ENCODE assay signal across 15 mouse cellular contexts in genomic region chr19:45224286-45224559, GRCm38 (mm10). TPM values are rescaled to one million over a fixed set of nuclear protein-coding genes. Genes with fewer than 3 reads are reported as not detected.
A peak's percentile ranks its signal among the peaks of the same experiment; 100 is the strongest.
DNase-seq lines count a peak whose midpoint lies in the region; ATAC-seq and TF ChIP-seq lines count a peak whose summit lies in the region.
"Had no signal": no experiment of that assay in that cellular context is flagged by ENCODE, and none has a peak within 500 bp of the region (broad histone marks: within the 10 kb centered on the region; RNA-seq: fewer than 3 reads in every experiment).

No protein-coding gene starts in this region.

- H3K27me3 ChIP-seq in forebrain, embryonic 16.5 days (replicated peaks; ENCODE audit: control insufficient read depth, insufficient read depth, low read length), result peaks cover 75% of the 10 kb centered on the region
- H3K27me3 ChIP-seq in forebrain, postnatal 0 days (ENCODE audit: insufficient read depth, low read length), result peaks cover 78% of the 10 kb centered on the region
- H3K27me3 ChIP-seq in hindbrain, embryonic 15.5 days, result peaks cover 72% of the 10 kb centered on the region
- H3K27me3 ChIP-seq in hindbrain, embryonic 11.5 days (ENCODE audit: control insufficient read depth, insufficient read depth, low read length), result peaks cover 85% of the 10 kb centered on the region
- peaks cover 83% of the 10 kb centered on the region for H3K27me3 ChIP-seq in limb, embryonic 11.5 days (ENCODE audit: control insufficient read depth, insufficient read depth, low read length)

- no peak for TF ChIP-seq CTCF in forebrain, postnatal 0 days (IDR thresholded peaks at IDR 0.05; ENCODE audit: low read depth)

- H3K27ac ChIP-seq in forebrain, embryonic 16.5 days (ENCODE audit: low read length), result no peak overlapping the region
- no peak overlapping the region for H3K27ac ChIP-seq in forebrain, postnatal 0 days (ENCODE audit: low read depth, low read length)
- no peak overlapping the region for H3K27ac ChIP-seq in hindbrain, embryonic 15.5 days (replicated peaks)
- H3K27ac ChIP-seq in hindbrain, embryonic 11.5 days (ENCODE audit: low read depth, low read length), result no peak overlapping the region
- H3K27ac ChIP-seq in limb, embryonic 11.5 days (replicated peaks; ENCODE audit: low read depth, low read length), result no peak overlapping the region
- H3K27ac ChIP-seq: stomach, postnatal 0 days had no signal

- H3K4me1 ChIP-seq in forebrain, embryonic 16.5 days (replicated peaks; ENCODE audit: control insufficient read depth, insufficient read depth, low read length), result peaks cover 14% of the 10 kb centered on the region
- H3K4me1 ChIP-seq in forebrain, postnatal 0 days (ENCODE audit: insufficient read depth), result no peaks in the 10 kb centered on the region
- peaks cover 52% of the 10 kb centered on the region for H3K4me1 ChIP-seq in hindbrain, embryonic 15.5 days (replicated peaks)
- 0 out of 2 replicates have a peak, but pooled peaks cover 12% of the 10 kb centered on the region for H3K4me1 ChIP-seq in hindbrain, embryonic 11.5 days (replicated peaks; ENCODE audit: control insufficient read depth, insufficient read depth, low read length)
- peaks cover 11% of the 10 kb centered on the region for H3K4me1 ChIP-seq in limb, embryonic 11.5 days (ENCODE audit: control insufficient read depth, insufficient read depth, low read length)

- no peaks in the 10 kb centered on the region for H3K36me3 ChIP-seq in forebrain, embryonic 16.5 days (ENCODE audit: control insufficient read depth, insufficient read depth)
- H3K36me3 ChIP-seq in forebrain, postnatal 0 days (ENCODE audit: insufficient read depth), result no peaks in the 10 kb centered on the region
- H3K36me3 ChIP-seq in hindbrain, embryonic 15.5 days, result no peaks in the 10 kb centered on the region
- H3K36me3 ChIP-seq in hindbrain, embryonic 11.5 days (ENCODE audit: control insufficient read depth, insufficient read depth, low read length), result no peaks in the 10 kb centered on the region
- H3K36me3 ChIP-seq in limb, embryonic 11.5 days (ENCODE audit: control insufficient read depth, insufficient read depth, low read length), result no peaks in the 10 kb centered on the region

- H3K4me3 ChIP-seq in forebrain, embryonic 16.5 days (replicated peaks; ENCODE audit: low read length), result no peak overlapping the region
- no peak overlapping the region for H3K4me3 ChIP-seq in forebrain, postnatal 0 days (ENCODE audit: low read depth, low read length)
- no peak overlapping the region; the same call in 1 of the 2 replicates for H3K4me3 ChIP-seq in hindbrain, embryonic 15.5 days
- no peak overlapping the region for H3K4me3 ChIP-seq in hindbrain, embryonic 11.5 days (ENCODE audit: low read depth, low read length)
- H3K4me3 ChIP-seq in limb, embryonic 11.5 days (ENCODE audit: low read depth, low read length), result no peak overlapping the region

- peak overlapping the region; percentile 17; the same call in 1 of the 2 replicates for H3K4me2 ChIP-seq in forebrain, embryonic 16.5 days (ENCODE audit: low read length)
- no peak overlapping the region for H3K4me2 ChIP-seq in forebrain, postnatal 0 days (ENCODE audit: low read depth)
- peak overlapping the region; percentile 41 for H3K4me2 ChIP-seq in hindbrain, embryonic 15.5 days
- no peak overlapping the region for H3K4me2 ChIP-seq in hindbrain, embryonic 11.5 days (replicated peaks; ENCODE audit: low read depth, low read length)
- no peak overlapping the region for H3K4me2 ChIP-seq in limb, embryonic 11.5 days (ENCODE audit: low read depth, severe bottlenecking)

- no peaks in the 10 kb centered on the region for H3K9me3 ChIP-seq in forebrain, embryonic 16.5 days (ENCODE audit: control insufficient read depth, low read length)
- H3K9me3 ChIP-seq in forebrain, postnatal 0 days (ENCODE audit: low read length), result no peaks in the 10 kb centered on the region
- no peaks in the 10 kb centered on the region for H3K9me3 ChIP-seq in hindbrain, embryonic 15.5 days
- H3K9me3 ChIP-seq in hindbrain, embryonic 11.5 days (ENCODE audit: control insufficient read depth, low read length), result no peaks in the 10 kb centered on the region
- H3K9me3 ChIP-seq in limb, embryonic 11.5 days (ENCODE audit: control insufficient read depth, low read length), result no peaks in the 10 kb centered on the region

- no peak for ATAC-seq in forebrain, embryonic 16.5 days
- ATAC-seq in forebrain, postnatal 0 days, result no peak
- ATAC-seq in hindbrain, embryonic 15.5 days (ENCODE audit: low FRiP score, low read depth), result no peak
- no peak for ATAC-seq in hindbrain, embryonic 11.5 days (ENCODE audit: low FRiP score)
- no peak for ATAC-seq in limb, embryonic 11.5 days (ENCODE audit: insufficient number of reproducible peaks, low FRiP score, low TSS enrichment, low read depth)

- H3K9ac ChIP-seq in forebrain, embryonic 16.5 days (replicated peaks; ENCODE audit: low read depth, low read length), result no peak overlapping the region
- H3K9ac ChIP-seq in forebrain, postnatal 0 days, result no peak overlapping the region
- H3K9ac ChIP-seq in hindbrain, embryonic 15.5 days, result no peak overlapping the region
- no peak overlapping the region for H3K9ac ChIP-seq in hindbrain, embryonic 11.5 days (ENCODE audit: low read depth, low read length)
- no peak overlapping the region for H3K9ac ChIP-seq in limb, embryonic 11.5 days (ENCODE audit: low read length)

- 2% methylated on average over 6 of the region's 6 CpGs for WGBS in forebrain, embryonic 16.5 days
- 4% methylated on average over 6 of the region's 6 CpGs for WGBS in forebrain, postnatal 0 days
- 3% methylated on average over 6 of the region's 6 CpGs for WGBS in hindbrain, embryonic 15.5 days
- WGBS in hindbrain, embryonic 11.5 days, result 4% methylated on average over 6 of the region's 6 CpGs
- WGBS in limb, embryonic 11.5 days, result under 1% methylated on average over 6 of the region's 6 CpGs

- DNase-seq in forebrain, postnatal 0 days, result no peak
- DNase-seq in hindbrain, embryonic 11.5 days (ENCODE audit: low spot score), result no peak
- DNase-seq in MEL-GATA-1-ER (ENCODE audit: extremely low read depth, low read depth), result peak; percentile 80
- peak; percentile 63 for DNase-seq in limb, embryonic 11.5 days (ENCODE audit: low spot score)
- DNase-seq in frontal cortex, postnatal 14 days (ENCODE audit: low spot score in 2 of 2), result no peak
- DNase-seq in urinary bladder, adult 2 months (ENCODE audit: low spot score), result no peak
- DNase-seq: cerebellum, adult 9-11 months; kidney, adult 11 months; layer of hippocampus, adult 9-11 months; spleen, adult 18-20 months; thymus, postnatal 4 days had no signal

RNA-seq across cellular contexts. Expression of gene Lbx1, which starts 11.4 kb away (rescaled TPM):
- polyA plus RNA-seq in forebrain, embryonic 16.5 days (2015; fragmentation: Nextera tagmentation; extraction: Ambion mirVana), result not detected in 2 replicates
- not detected in 2 replicates for total RNA-seq in forebrain, postnatal 0 days (2014; rRNA removed)
- not detected in 2 replicates for polyA plus RNA-seq in forebrain, postnatal 0 days (2015; fragmentation: Nextera tagmentation; extraction: Ambion mirVana)
- 9.9 and 12.2 TPM in 2 replicates for polyA plus RNA-seq in hindbrain, embryonic 15.5 days (2015; fragmentation: Nextera tagmentation; extraction: Ambion mirVana)
- 7.6 and 8.5 TPM in 2 replicates for polyA plus RNA-seq in hindbrain, embryonic 11.5 days (2014; fragmentation: Nextera tagmentation; extraction: Ambion mirVana)
- polyA plus RNA-seq in limb, embryonic 11.5 days (2014; fragmentation: Nextera tagmentation; extraction: Ambion mirVana), result 5.0 and 5.1 TPM in 2 replicates
- 0.03 and 0.11 TPM in 2 replicates for polyA plus RNA-seq in urinary bladder, adult 2 months (2012; rRNA removed)
- polyA plus RNA-seq: liver, embryonic 16.5 days; stomach, postnatal 0 days had no signal

Comparison
In these comparisons a context has a peak if more than half of its experiments do, and no peak if none do; other contexts are left out.
1. H3K4me2 ChIP-seq: peak in forebrain, embryonic 16.5 days (single experiment) and hindbrain, embryonic 15.5 days (single experiment); none in forebrain, postnatal 0 days (single experiment), hindbrain, embryonic 11.5 days (single experiment) and limb, embryonic 11.5 days (single experiment).
2. DNase-seq: peak in MEL-GATA-1-ER (single experiment) and limb, embryonic 11.5 days (single experiment); none in forebrain, postnatal 0 days (single experiment), hindbrain, embryonic 11.5 days (single experiment), frontal cortex, postnatal 14 days (0 of 2) and urinary bladder, adult 2 months (single experiment).